Mouse (Mus musculus) thymus, postnatal 0 days (tissue): ENCODE results near the gene Rnf126. TPM values are rescaled to one million over a fixed set of nuclear protein-coding genes. Genes with fewer than 3 reads are reported as not detected.
"Not testable (repeated sequence)": the region's sequence is repeated elsewhere in the genome, so short reads cannot be mapped to it uniquely, and the experiment has no call there.

Experiments used
- DNase-seq: peaks from one replicate; pipeline ENCODE4 v3.0.0-alpha.2; 2015; ENCODE audit warnings: low spot score
- polyA plus RNA-seq: library from polyadenylated mRNA; unstranded; fragments of >200 nt; fragmentation: Nextera tagmentation; extraction: Ambion mirVana; gene quantifications from 2 replicates; pipeline ENCODE4 v1.2.1, GENCODE M21; 2015

The Rnf126 gene
- polyA plus RNA-seq, 1 experiment from 2014 or later = 74.1 TPM

GRCm38 (mm10) chr10:79767372-79768244 lies 856 bp upstream of the Rnf126 start:
- DNase-seq = no peak

GRCm38 (mm10) chr10:79766001-79766507 lies 698 bp downstream of the Rnf126 start:
- DNase-seq = no peak

GRCm38 (mm10) chr10:79765228-79765745 lies 1.5 kb downstream of the Rnf126 start:
- no peak for DNase-seq

GRCm38 (mm10) chr10:79764234-79764633 lies 2.5 kb downstream of the Rnf126 start:
- no peak for DNase-seq

- DNase-seq = no peak
Observed at GRCm38 (mm10) chr10:79762875-79763274, 3.9 kb downstream of the Rnf126 start.

- DNase-seq = no peak
Observed at GRCm38 (mm10) chr10:79760603-79761143, 6.1 kb downstream of the Rnf126 start.

- DNase-seq = not testable (repeated sequence)
Observed at GRCm38 (mm10) chr10:79759675-79760074, 7.1 kb downstream of the Rnf126 start.

GRCm38 (mm10) chr10:79756660-79757059 lies 10.1 kb downstream of the Rnf126 start:
- no peak for DNase-seq

GRCm38 (mm10) chr10:79755854-79756253 lies 10.9 kb downstream of the Rnf126 start:
- DNase-seq = no peak

GRCm38 (mm10) chr10:79754856-79755516 lies 11.8 kb downstream of the Rnf126 start, which contains the start of gene Fgf22:
Fgf22 (plus strand) TSS chr10:79755076.
- DNase-seq = peak; percentile 23

- DNase-seq = no peak
Observed at GRCm38 (mm10) chr10:79748496-79748895, 18.3 kb downstream of the Rnf126 start.

GRCm38 (mm10) chr10:79746774-79747151 lies 20.0 kb downstream of the Rnf126 start:
- no peak for DNase-seq

- DNase-seq = peak; percentile 98
Observed at GRCm38 (mm10) chr10:79745898-79746773, 20.6 kb downstream of the Rnf126 start, which contains the start of gene Polrmt. Polrmt (minus strand) TSS chr10:79746581.

- DNase-seq = no peak
Observed at GRCm38 (mm10) chr10:79745411-79745810, 21.3 kb downstream of the Rnf126 start.

GRCm38 (mm10) chr10:79743650-79744365 lies 22.9 kb downstream of the Rnf126 start:
- no peak for DNase-seq

GRCm38 (mm10) chr10:79743161-79743560 lies 23.6 kb downstream of the Rnf126 start:
- no peak for DNase-seq

- no peak for DNase-seq
Observed at GRCm38 (mm10) chr10:79740863-79741262, 25.9 kb downstream of the Rnf126 start.

GRCm38 (mm10) chr10:79739234-79739633 lies 27.5 kb downstream of the Rnf126 start:
- DNase-seq = no peak

GRCm38 (mm10) chr10:79738259-79738658 lies 28.5 kb downstream of the Rnf126 start:
- DNase-seq = peak; percentile 13

- DNase-seq = no peak
Observed at GRCm38 (mm10) chr10:79736706-79737105, 30.0 kb downstream of the Rnf126 start.
